Mouse (Mus musculus) liver, embryonic 15.5 days (tissue): ENCODE data around the gene Olfr204. TPM values are rescaled to one million over a fixed set of nuclear protein-coding genes. Genes with fewer than 3 reads are reported as not detected.

ENCODE experiments used
- polyA plus RNA-seq: library from polyadenylated mRNA; unstranded; fragments of >200 nt; fragmentation: Nextera tagmentation; extraction: Ambion mirVana; gene quantifications from 2 replicates; pipeline ENCODE4 v1.2.1, GENCODE M21; 2015

The Olfr204 gene
- polyA plus RNA-seq, 1 experiment from 2014 or later: not detected

Other genes starting within 250 kb of the Olfr204 start
- gene Olfr190, start 240.2 kb downstream of the Olfr204 start, polyA plus RNA-seq: not detected in 2 replicates
- gene Olfr191, start 228.4 kb downstream of the Olfr204 start, polyA plus RNA-seq: not detected in 2 replicates
- not detected in 2 replicates for gene Olfr193, start 206.4 kb downstream of the Olfr204 start, polyA plus RNA-seq
- not detected in 2 replicates for gene Olfr194, start 197.2 kb downstream of the Olfr204 start, polyA plus RNA-seq
- not detected in 2 replicates for gene Olfr195, start 171.2 kb downstream of the Olfr204 start, polyA plus RNA-seq
- gene Olfr196, start 147.8 kb downstream of the Olfr204 start, polyA plus RNA-seq: not detected in 2 replicates
- gene Olfr198, start 114.7 kb downstream of the Olfr204 start, polyA plus RNA-seq: not detected in 2 replicates
- gene Olfr199, start 98.5 kb downstream of the Olfr204 start, polyA plus RNA-seq: not detected in 2 replicates
- 0.07 and 0.10 TPM in 2 replicates for gene Olfr201, start 45.6 kb downstream of the Olfr204 start, polyA plus RNA-seq
- not detected in 2 replicates for gene Olfr202, start 31.5 kb downstream of the Olfr204 start, polyA plus RNA-seq
- not detected in 2 replicates for gene Olfr203, start 19.4 kb downstream of the Olfr204 start, polyA plus RNA-seq
- gene Olfr205, start 12.9 kb upstream of the Olfr204 start, polyA plus RNA-seq: not detected in 2 replicates
- not detected in 2 replicates for gene Olfr206, start 31.0 kb upstream of the Olfr204 start, polyA plus RNA-seq
- gene Olfr209, start 45.7 kb upstream of the Olfr204 start, polyA plus RNA-seq: not detected in 2 replicates
- not detected in 2 replicates for gene Gabrr3, start 89.1 kb upstream of the Olfr204 start, polyA plus RNA-seq
- gene Riox2, start 153.5 kb upstream of the Olfr204 start, polyA plus RNA-seq: 13.9 TPM in 2 replicates